Mouse (Mus musculus) cerebellum, adult 2 months (tissue): ENCODE measurements around the gene Gpatch4.

Experiments used
- CTCF ChIP-seq: fragments of 200-500 bp; IDR thresholded peaks from 2 replicates; pipeline ENCODE4 v1.5.1; 2011; ENCODE audit warnings: low read depth, mild to moderate bottlenecking, control low read depth, low read length, moderate library complexity, borderline replicate concordance; ENCODE audit not compliant: insufficient read depth
- POLR2A ChIP-seq: fragments of 200-500 bp; IDR thresholded peaks from 2 replicates; pipeline ENCODE4 v1.6.1; 2011; ENCODE audit warnings: low read length, control low read depth, borderline replicate concordance; ENCODE audit not compliant: insufficient read depth

DNA sequence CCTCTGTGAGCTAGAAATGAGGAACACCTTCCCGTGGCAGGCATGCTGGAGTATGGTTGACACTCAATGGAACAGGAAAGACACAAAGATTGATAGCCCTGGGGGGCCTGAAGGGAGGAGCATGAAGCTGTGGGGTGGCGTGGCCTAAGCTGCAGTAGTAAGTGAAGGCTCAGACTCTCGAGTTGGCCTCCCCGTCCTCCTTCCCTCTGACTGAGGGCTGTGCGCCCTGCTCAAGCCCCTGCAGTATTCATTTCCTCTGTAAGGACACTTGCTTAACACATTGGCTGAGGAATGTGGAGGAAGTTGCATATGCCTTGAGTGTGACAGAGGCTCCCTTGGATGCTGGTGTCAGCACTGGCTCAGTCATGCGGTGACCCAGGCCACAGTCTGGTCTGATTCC, 59.7 kb downstream of the Gpatch4 start:
- TF ChIP-seq CTCF (no peak), POLR2A (no peak)
